Mouse (Mus musculus): Measurements from ENCODE around the gene Gas8. TPM values are rescaled to one million over a fixed set of nuclear protein-coding genes. Genes with fewer than 3 reads are reported as not detected.

The Gas8 gene
- total and polyA plus RNA-seq, 2 experiments = 1.6 to 1.8 TPM

- Histone ChIP-seq H3K4me3 (ENCODE audit: insufficient read depth, low read depth, low read length) (peak overlapping the region; percentile 88), H3K4me1 (ENCODE audit: control insufficient read depth, insufficient read depth, low read length) (peaks cover 17% of the 10 kb centered on the region; the same call in 1 of the 2 replicates), H3K36me3 (ENCODE audit: control insufficient read depth, insufficient read depth, low read length) (peaks cover 11% of the 10 kb centered on the region; the same call in 1 of the 2 replicates), H3K27ac (replicated peaks; ENCODE audit: insufficient read depth, low read depth, low read length) (peak overlapping the region; percentile 94), H3K79me2 (ENCODE audit: control insufficient read depth, insufficient read depth, low read length) (peaks cover 12% of the 10 kb centered on the region; the same call in 1 of the 2 replicates), H3K9ac (ENCODE audit: low read depth, low read length) (peak overlapping the region; percentile 97), H3K27me3 (ENCODE audit: control insufficient read depth, insufficient read depth, low read length) (no peaks in the 10 kb centered on the region)
- WGBS = 25% methylated on average over 16 of the region's 16 CpGs
- TF ChIP-seq CTCF (IDR thresholded peaks at IDR 0.05; ENCODE audit: low read depth, low read length) (no peak), POLR2A (IDR thresholded peaks at IDR 0.05; ENCODE audit: extremely low read depth, insufficient read depth, low read length) (no peak)
- DNase-seq (ENCODE audit: extremely low read depth, low read depth, low spot score) = peak; percentile 25
These were observed 40.0 kb upstream of the Gas8 start for GRCm38 (mm10) chr8:123478456-123479218.

GRCm38 (mm10) chr8:123482627-123483026, 36.0 kb upstream of the Gas8 start:
- Histone ChIP-seq H3K27ac (replicated peaks; ENCODE audit: insufficient read depth, low read depth, low read length) (no peak overlapping the region), H3K4me1 (ENCODE audit: control insufficient read depth, insufficient read depth, low read length) (peaks cover 10% of the 10 kb centered on the region; the same call in 1 of the 2 replicates), H3K36me3 (ENCODE audit: control insufficient read depth, insufficient read depth, low read length) (peaks cover 34% of the 10 kb centered on the region), H3K9ac (ENCODE audit: low read depth, low read length) (no peak overlapping the region), H3K79me2 (ENCODE audit: control insufficient read depth, insufficient read depth, low read length) (peaks cover 12% of the 10 kb centered on the region; the same call in 1 of the 2 replicates), H3K4me3 (ENCODE audit: insufficient read depth, low read depth, low read length) (no peak overlapping the region), H3K27me3 (ENCODE audit: control insufficient read depth, insufficient read depth, low read length) (no peaks in the 10 kb centered on the region)
- DNase-seq (ENCODE audit: extremely low read depth, low read depth, low spot score) = no peak
- 96% methylated on average over 7 of the region's 7 CpGs for WGBS
- TF ChIP-seq POLR2A (IDR thresholded peaks at IDR 0.05; ENCODE audit: extremely low read depth, insufficient read depth, low read length) (no peak), CTCF (IDR thresholded peaks at IDR 0.05; ENCODE audit: low read depth, low read length) (peak; percentile 34; the same call in 1 of the 2 replicates)

GRCm38 (mm10) chr8:123491280-123492075, 27.2 kb upstream of the Gas8 start:
- TF ChIP-seq CTCF (IDR thresholded peaks at IDR 0.05; ENCODE audit: low read depth, low read length) = no peak
- TF ChIP-seq POLR2A (IDR thresholded peaks at IDR 0.05; ENCODE audit: extremely low read depth, insufficient read depth, low read length) = no peak
- Histone ChIP-seq H3K36me3 (ENCODE audit: control insufficient read depth, insufficient read depth, low read length) (peaks cover 67% of the 10 kb centered on the region), H3K79me2 (ENCODE audit: control insufficient read depth, insufficient read depth, low read length) (no peaks in the 10 kb centered on the region), H3K4me1 (ENCODE audit: control insufficient read depth, insufficient read depth, low read length) (no peaks in the 10 kb centered on the region), H3K9ac (ENCODE audit: low read depth, low read length) (no peak overlapping the region), H3K4me3 (ENCODE audit: insufficient read depth, low read depth, low read length) (no peak overlapping the region), H3K27me3 (ENCODE audit: control insufficient read depth, insufficient read depth, low read length) (no peaks in the 10 kb centered on the region), H3K27ac (replicated peaks; ENCODE audit: insufficient read depth, low read depth, low read length) (no peak overlapping the region)
- DNase-seq (ENCODE audit: extremely low read depth, low read depth, low spot score) = no peak
- 91% methylated on average over 15 of the region's 15 CpGs for WGBS

GRCm38 (mm10) chr8:123492898-123493297, 25.7 kb upstream of the Gas8 start:
- Histone ChIP-seq H3K4me1 (ENCODE audit: control insufficient read depth, insufficient read depth, low read length) (no peaks in the 10 kb centered on the region), H3K79me2 (ENCODE audit: control insufficient read depth, insufficient read depth, low read length) (no peaks in the 10 kb centered on the region), H3K36me3 (ENCODE audit: control insufficient read depth, insufficient read depth, low read length) (peaks cover 55% of the 10 kb centered on the region), H3K9ac (ENCODE audit: low read depth, low read length) (no peak overlapping the region), H3K27ac (replicated peaks; ENCODE audit: insufficient read depth, low read depth, low read length) (no peak overlapping the region), H3K4me3 (ENCODE audit: insufficient read depth, low read depth, low read length) (no peak overlapping the region), H3K27me3 (ENCODE audit: control insufficient read depth, insufficient read depth, low read length) (no peaks in the 10 kb centered on the region)
- no peak for DNase-seq (ENCODE audit: extremely low read depth, low read depth, low spot score)
- TF ChIP-seq CTCF (IDR thresholded peaks at IDR 0.05; ENCODE audit: low read depth, low read length) (no peak), POLR2A (IDR thresholded peaks at IDR 0.05; ENCODE audit: extremely low read depth, insufficient read depth, low read length) (no peak)
- 96% methylated on average over 9 of the region's 9 CpGs for WGBS

GRCm38 (mm10) chr8:123497699-123498098, 20.9 kb upstream of the Gas8 start:
- H3K27me3 ChIP-seq (ENCODE audit: control insufficient read depth, insufficient read depth, low read length) = no peaks in the 10 kb centered on the region
- 90% methylated on average over 4 of the region's 4 CpGs for WGBS

More at GRCm38 (mm10) chr8:123497699-123498098, 20.9 kb upstream of the Gas8 start:
- Histone ChIP-seq H3K9ac (ENCODE audit: low read depth, low read length) (no peak overlapping the region), H3K79me2 (ENCODE audit: control insufficient read depth, insufficient read depth, low read length) (no peaks in the 10 kb centered on the region), H3K36me3 (ENCODE audit: control insufficient read depth, insufficient read depth, low read length) (peaks cover 44% of the 10 kb centered on the region), H3K4me1 (ENCODE audit: control insufficient read depth, insufficient read depth, low read length) (no peaks in the 10 kb centered on the region), H3K4me3 (ENCODE audit: insufficient read depth, low read depth, low read length) (no peak overlapping the region), H3K27ac (replicated peaks; ENCODE audit: insufficient read depth, low read depth, low read length) (no peak overlapping the region)
- TF ChIP-seq POLR2A (IDR thresholded peaks at IDR 0.05; ENCODE audit: extremely low read depth, insufficient read depth, low read length) (no peak), CTCF (IDR thresholded peaks at IDR 0.05; ENCODE audit: low read depth, low read length) (no peak)
- no peak for DNase-seq (ENCODE audit: extremely low read depth, low read depth, low spot score)
